7 mouse cellular contexts compared by ENCODE assay signal in genomic region chr2:73659726-73660565, GRCm38 (mm10).
DNase-seq lines count a peak whose midpoint lies in the region; ATAC-seq and TF ChIP-seq lines count a peak whose summit lies in the region.

No protein-coding gene starts in this region.

- no peak overlapping the region for H3K9ac ChIP-seq in heart, adult 2 months (ENCODE audit: low read depth, low read length)
- H3K9ac ChIP-seq in kidney, embryonic 16.5 days (replicated peaks; ENCODE audit: low read length) = peak overlapping the region; percentile 33; the same call in 1 of the 2 replicates
- H3K9ac ChIP-seq in limb, embryonic 13.5 days = no peak overlapping the region; the same call in 1 of the 2 replicates

- peak overlapping the region; percentile 21; the same call in 1 of the 2 replicates for H3K27ac ChIP-seq in heart, adult 2 months
- H3K27ac ChIP-seq in kidney, embryonic 16.5 days (ENCODE audit: low read length) = 0 out of 2 replicates have a peak overlapping the region, but pooled peaks have one; percentile 28
- H3K27ac ChIP-seq in limb, embryonic 13.5 days = peak overlapping the region; percentile 28; the same call in 1 of the 2 replicates

- peak overlapping the region; percentile 60 for H3K4me2 ChIP-seq in kidney, embryonic 16.5 days (replicated peaks; ENCODE audit: low read depth, low read length)
- H3K4me2 ChIP-seq in limb, embryonic 13.5 days (replicated peaks) = peak overlapping the region; percentile 54

- ATAC-seq in kidney, embryonic 16.5 days (ENCODE audit: low FRiP score, low TSS enrichment) = peak; percentile 95
- ATAC-seq in limb, embryonic 13.5 days (ENCODE audit: low FRiP score, low read depth) = peak; percentile 92

- no peaks in the 10 kb centered on the region for H3K27me3 ChIP-seq in heart, adult 2 months (ENCODE audit: control insufficient read depth, insufficient read depth, low read length)
- H3K27me3 ChIP-seq in kidney, embryonic 16.5 days (ENCODE audit: insufficient read depth, low read length) = no peaks in the 10 kb centered on the region
- H3K27me3 ChIP-seq in limb, embryonic 13.5 days = no peaks in the 10 kb centered on the region

- no peak for TF ChIP-seq CTCF in heart, adult 2 months (IDR thresholded peaks at IDR 0.05)

- H3K79me2 ChIP-seq in heart, adult 2 months (replicated peaks; ENCODE audit: control insufficient read depth, insufficient read depth, low read length) = no peaks in the 10 kb centered on the region; the same call in 1 of the 2 replicates

- peak overlapping the region; percentile 34 for H3K4me3 ChIP-seq in heart, adult 2 months
- peak overlapping the region; percentile 36 for H3K4me3 ChIP-seq in kidney, embryonic 16.5 days (ENCODE audit: low read length)
- H3K4me3 ChIP-seq in limb, embryonic 13.5 days = peak overlapping the region; percentile 20

- TF ChIP-seq EP300 in heart, adult 2 months (IDR thresholded peaks at IDR 0.05; ENCODE audit: insufficient read depth, low read depth, low read length) = no peak

- H3K36me3 ChIP-seq in heart, adult 2 months (ENCODE audit: control insufficient read depth, insufficient read depth, low read length) = no peaks in the 10 kb centered on the region
- H3K36me3 ChIP-seq in kidney, embryonic 16.5 days (ENCODE audit: insufficient read depth, low read length) = no peaks in the 10 kb centered on the region
- no peaks in the 10 kb centered on the region for H3K36me3 ChIP-seq in limb, embryonic 13.5 days

- peak; percentile 96 for DNase-seq in brain, adult 2 months (ENCODE audit: low read depth, low spot score)
- peak; percentile 49 to 58 for DNase-seq in cerebellum, postnatal 25 days
- DNase-seq in heart, adult 2 months = peak; percentile 21 to 33
- peak; percentile 3 to 4 for DNase-seq in natural killer cell, adult 2 months (ENCODE audit: low spot score in 2 of 2)
- peak; percentile 19 for DNase-seq in thymus, postnatal 14 days

- intact Hi-C loops in heart, adult 2 months (cut with DNase I) = no loop called here

- peak; percentile 38; the same call in 1 of the 2 replicates for TF ChIP-seq POLR2A in heart, adult 2 months (IDR thresholded peaks at IDR 0.05; ENCODE audit: insufficient read depth, low read depth, low read length)

- no peaks in the 10 kb centered on the region for H3K9me3 ChIP-seq in kidney, embryonic 16.5 days (ENCODE audit: low read length)
- H3K9me3 ChIP-seq in limb, embryonic 13.5 days = no peaks in the 10 kb centered on the region

- peaks cover 3% of the 10 kb centered on the region; the same call in 1 of the 2 replicates for H3K4me1 ChIP-seq in heart, adult 2 months (ENCODE audit: control insufficient read depth, insufficient read depth, low read length)
- peaks cover 22% of the 10 kb centered on the region for H3K4me1 ChIP-seq in kidney, embryonic 16.5 days (ENCODE audit: insufficient read depth, low read length)
- H3K4me1 ChIP-seq in limb, embryonic 13.5 days = peaks cover 18% of the 10 kb centered on the region

- 41% methylated on average over 18 of the region's 18 CpGs for WGBS in heart, adult 2 months
- 26% methylated on average over 18 of the region's 18 CpGs for WGBS in kidney, embryonic 16.5 days
- 53% methylated on average over 18 of the region's 18 CpGs for WGBS in limb, embryonic 13.5 days

Comparison
In these comparisons a context has a peak if more than half of its experiments do, and no peak if none do; other contexts are left out.
1. Peak in every context shown above with its lines: DNase-seq, ATAC-seq, H3K4me3 ChIP-seq and H3K27ac ChIP-seq.
2. DNase-seq: peak in every context shown above with its lines; median percentile 96 in brain, adult 2 months; 54 in cerebellum, postnatal 25 days; 27 in heart, adult 2 months; 19 in thymus, postnatal 14 days; 4 in natural killer cell, adult 2 months.